Mouse (Mus musculus) neural tube, embryonic 14.5 days (tissue): Measurements from ENCODE around the gene Cckbr. TPM values are rescaled to one million over a fixed set of nuclear protein-coding genes. Genes with fewer than 3 reads are reported as not detected.
"Not testable (repeated sequence)": the region's sequence is repeated elsewhere in the genome, so short reads cannot be mapped to it uniquely, and the experiment has no call there.

ENCODE experiments used
- ATAC-seq: fragments of 200-750 bp; cut with Nextera tagmentation; 2 replicates; pipeline ENCODE4 v1.8.0; 2017; ENCODE audit warnings: low read depth, mild to moderate bottlenecking, moderate TSS enrichment, moderate library complexity
- H3K27ac ChIP-seq: fragments of 300-500 bp; sonication (generic); 2 replicates; pipeline ENCODE4 v1.5.1; 2014; ENCODE audit warnings: low read depth, mild to moderate bottlenecking, control low read depth, low read length, moderate library complexity, mixed read lengths
- H3K27me3 ChIP-seq: fragments of 300-500 bp; sonication (generic); 2 replicates; pipeline ENCODE4 v1.6.1; 2014; ENCODE audit warnings: low read length; ENCODE audit not compliant: control insufficient read depth, insufficient read depth
- H3K36me3 ChIP-seq: fragments of 300-500 bp; sonication (generic); 2 replicates; pipeline ENCODE4 v1.6.1; 2014; ENCODE audit warnings: low read length, mixed read lengths; ENCODE audit not compliant: control insufficient read depth, insufficient read depth
- H3K4me1 ChIP-seq: fragments of 300-500 bp; sonication (generic); 2 replicates; pipeline ENCODE4 v1.6.1; 2014; ENCODE audit warnings: low read length; ENCODE audit not compliant: control insufficient read depth, insufficient read depth
- H3K4me2 ChIP-seq: fragments of 300-500 bp; sonication (generic); 2 replicates; pipeline ENCODE4 v1.6.1; 2014; ENCODE audit warnings: mild to moderate bottlenecking, low read depth, low read length, control low read depth
- H3K4me3 ChIP-seq: fragments of 300-500 bp; sonication (generic); 2 replicates; pipeline ENCODE4 v1.5.1; 2014; ENCODE audit warnings: low read depth, low read length, control low read depth, mixed read lengths
- H3K9ac ChIP-seq: fragments of 300-500 bp; sonication (generic); replicated peaks from 2 replicates; pipeline ENCODE4 v1.6.1; 2014; ENCODE audit warnings: low read depth, mild to moderate bottlenecking, control low read depth, low read length, mixed read lengths
- H3K9me3 ChIP-seq: fragments of 300-500 bp; sonication (generic); 2 replicates; pipeline ENCODE4 v1.6.1; 2016; ENCODE audit warnings: low read length; ENCODE audit not compliant: control insufficient read depth
- WGBS: fragments of 180-500 bp; shearing (Covaris S2); extraction: QIAGEN DNeasy Blood & Tissue Kit; methylation state at CpG from one replicate; pipeline ENCODE4 v1.1.7; 2014; 5-methylcytosine and 5-hydroxymethylcytosine counted together
- polyA plus RNA-seq: library from polyadenylated mRNA; unstranded; fragments of >200 nt; fragmentation: Nextera tagmentation; extraction: Ambion mirVana; gene quantifications from 2 replicates; pipeline ENCODE4 v1.2.1, GENCODE M21; 2014

Cckbr gene
- polyA plus RNA-seq, 1 experiment from 2014 or later = 4.4 TPM

DNA sequence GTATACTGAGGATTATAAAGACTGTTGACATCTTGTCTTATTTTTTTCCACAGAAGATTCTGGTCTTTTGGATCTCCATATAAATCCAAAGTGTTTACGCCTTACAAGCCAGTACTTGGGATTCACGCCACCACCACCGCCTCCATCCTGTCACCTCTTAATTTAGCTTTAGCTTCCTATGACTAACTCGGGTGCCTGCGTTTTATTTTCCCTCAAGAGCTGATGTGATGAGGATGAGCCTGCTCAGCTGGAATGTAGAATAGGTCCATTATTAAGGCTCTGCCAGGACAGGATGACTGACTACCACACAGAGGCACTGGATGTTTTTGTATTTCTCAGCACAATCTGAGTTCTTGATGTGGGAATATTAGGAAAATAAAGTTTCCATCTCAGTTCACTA, 40.0 kb downstream of the Cckbr start:
- not testable (repeated sequence) for H3K36me3 ChIP-seq, H3K27ac ChIP-seq, H3K27me3 ChIP-seq, H3K4me1 ChIP-seq, H3K9ac ChIP-seq, H3K9me3 ChIP-seq, H3K4me2 ChIP-seq, H3K4me3 ChIP-seq, ATAC-seq
- 84% methylated on average over 5 of the region's 5 CpGs for WGBS

DNA sequence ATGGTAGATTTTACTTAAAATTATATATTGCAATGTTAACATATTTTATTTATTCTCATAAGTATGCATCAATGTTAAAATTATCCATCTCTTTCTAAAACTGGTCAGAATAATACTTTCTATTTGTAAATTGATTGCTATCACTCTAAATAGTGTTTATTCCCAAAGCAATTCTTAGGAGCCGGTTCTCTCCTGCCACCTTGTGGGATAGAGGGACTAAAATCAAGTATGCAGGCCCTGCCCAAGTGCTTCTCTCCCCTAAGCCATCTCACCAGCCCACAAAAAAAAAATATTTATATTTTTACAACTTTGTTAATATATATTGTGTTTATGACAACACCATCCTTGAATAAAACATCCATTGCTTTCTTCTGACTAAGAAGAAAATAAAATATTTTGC, 47.1 kb downstream of the Cckbr start:
- Histone ChIP-seq H3K27me3 (no peaks in the 10 kb centered on the region), H3K4me2 (no peak overlapping the region), H3K36me3 (no peaks in the 10 kb centered on the region), H3K27ac (no peak overlapping the region), H3K9ac (no peak overlapping the region), H3K4me3 (no peak overlapping the region), H3K4me1 (no peaks in the 10 kb centered on the region), H3K9me3 (no peaks in the 10 kb centered on the region)
- WGBS = 54% methylated on average over 1 of the region's 1 CpGs
- ATAC-seq = no peak

DNA sequence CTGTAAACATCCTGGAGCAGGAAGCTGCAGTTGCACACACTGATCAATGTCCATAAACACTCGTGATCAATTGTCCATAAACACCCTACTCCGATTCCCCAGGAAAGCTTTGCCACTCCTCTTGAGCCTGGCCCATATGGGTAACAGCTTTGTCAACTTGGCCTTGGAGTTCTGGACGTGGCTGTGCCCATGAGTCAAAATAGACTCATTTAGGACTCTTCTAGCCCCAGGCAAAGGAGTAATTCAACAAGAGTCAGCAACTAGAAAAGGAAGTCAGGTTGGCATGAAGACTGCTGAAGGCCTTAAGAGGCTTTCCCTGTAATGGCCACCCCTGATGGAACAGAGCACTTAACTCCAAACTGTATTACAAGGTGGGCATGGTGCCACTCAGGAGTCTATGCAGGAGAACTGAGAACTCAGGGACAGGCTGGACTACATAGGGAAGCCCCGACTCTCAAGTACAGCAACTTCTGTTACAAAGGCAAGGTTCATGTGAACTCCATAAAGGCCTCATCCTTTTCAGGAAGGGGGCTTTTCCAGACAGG, 49.3 kb downstream of the Cckbr start:
- ATAC-seq = no peak
- Histone ChIP-seq H3K4me3 (no peak overlapping the region), H3K9me3 (no peaks in the 10 kb centered on the region), H3K27me3 (no peaks in the 10 kb centered on the region), H3K36me3 (no peaks in the 10 kb centered on the region), H3K4me1 (no peaks in the 10 kb centered on the region), H3K4me2 (no peak overlapping the region), H3K9ac (no peak overlapping the region), H3K27ac (no peak overlapping the region)
- WGBS = 79% methylated on average over 4 of the region's 4 CpGs

DNA sequence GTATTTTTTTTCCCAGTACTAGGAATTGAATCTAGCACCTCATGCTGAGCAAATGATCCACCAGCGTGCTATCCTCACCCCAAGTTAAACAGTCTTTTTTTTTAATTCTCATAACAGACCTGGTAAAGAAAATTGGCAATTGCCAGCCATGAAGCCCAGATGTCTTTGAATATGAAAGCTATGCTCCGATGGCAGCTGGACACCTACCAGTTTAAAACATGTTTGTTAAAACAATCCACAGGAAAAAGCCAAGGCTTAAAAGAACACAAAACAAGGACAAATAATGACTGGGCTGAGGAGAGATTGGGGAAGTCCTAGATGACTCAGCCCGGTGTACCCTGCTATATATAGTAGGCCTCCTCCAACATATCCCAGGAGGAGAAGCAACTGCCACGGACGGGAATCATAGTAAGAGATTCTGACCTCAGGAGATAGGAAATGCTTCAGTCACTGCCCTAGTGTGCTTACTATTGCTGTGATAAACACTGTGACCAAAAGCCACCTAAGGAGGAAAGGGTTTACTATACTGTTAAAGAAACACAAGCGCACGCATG, 49.9 kb downstream of the Cckbr start:
- Histone ChIP-seq H3K4me2 (no peak overlapping the region), H3K36me3 (no peaks in the 10 kb centered on the region), H3K9ac (no peak overlapping the region), H3K27ac (no peak overlapping the region), H3K27me3 (no peaks in the 10 kb centered on the region), H3K9me3 (no peaks in the 10 kb centered on the region), H3K4me1 (no peaks in the 10 kb centered on the region), H3K4me3 (no peak overlapping the region)
- no peak for ATAC-seq
- 86% methylated on average over 7 of the region's 7 CpGs for WGBS

DNA sequence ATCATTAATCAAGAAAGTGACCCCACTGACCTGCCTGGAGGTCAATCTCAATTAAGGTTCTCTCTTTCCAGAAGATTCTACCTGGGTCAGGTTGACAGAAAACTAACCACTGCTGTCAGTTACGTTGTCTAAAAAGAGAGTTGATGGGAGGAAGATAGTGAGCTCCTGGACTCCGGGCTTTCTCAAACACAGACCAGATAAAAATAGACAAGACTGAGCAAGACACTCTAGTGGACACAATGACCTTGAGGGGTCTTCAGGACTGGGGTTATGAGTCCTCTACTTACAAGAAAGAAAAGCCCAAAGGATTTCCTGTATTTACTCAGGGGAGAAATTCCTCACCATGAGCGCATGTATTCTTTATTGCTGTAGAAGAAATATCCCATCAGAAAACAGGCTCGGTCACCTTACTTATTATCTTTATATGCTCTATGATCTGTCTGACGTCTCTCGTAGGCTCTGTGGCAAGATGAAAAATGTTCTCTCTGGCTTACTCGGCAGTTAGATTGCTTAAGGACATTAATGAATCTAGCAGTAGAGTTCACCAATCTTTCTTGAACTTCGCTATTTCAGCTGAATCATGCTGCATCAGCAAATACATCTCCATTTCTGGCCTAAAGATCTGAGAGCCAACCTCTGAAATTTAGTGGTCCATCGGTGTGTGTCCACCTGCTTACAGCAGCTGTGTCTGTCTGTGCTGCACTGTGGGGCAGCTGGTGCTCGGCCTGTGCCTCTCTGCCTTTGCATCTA, 51.3 kb downstream of the Cckbr start:
- no peak overlapping the region for H3K4me2 ChIP-seq
- H3K27me3 ChIP-seq = no peaks in the 10 kb centered on the region
- 76% methylated on average over 10 of the region's 10 CpGs for WGBS
- H3K27ac ChIP-seq = no peak overlapping the region
- H3K9ac ChIP-seq = no peak overlapping the region
- peaks cover 10% of the 10 kb centered on the region for H3K4me1 ChIP-seq
- H3K9me3 ChIP-seq = no peaks in the 10 kb centered on the region
- H3K36me3 ChIP-seq = no peaks in the 10 kb centered on the region
- no peak for ATAC-seq
- no peak overlapping the region for H3K4me3 ChIP-seq

DNA sequence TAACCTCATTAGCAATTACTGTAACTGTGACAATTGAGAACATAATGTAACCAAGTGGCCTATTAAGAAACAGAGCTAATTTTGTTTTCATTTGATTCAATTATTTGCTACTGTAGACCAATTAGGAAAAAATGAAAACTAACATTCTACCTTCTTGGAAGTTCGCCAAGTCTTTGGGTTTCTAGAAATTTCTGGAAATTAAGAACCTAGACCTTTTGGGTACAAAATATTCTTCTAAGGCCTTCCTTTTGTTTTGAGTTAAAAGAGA, 51.8 kb downstream of the Cckbr start:
- H3K27me3 ChIP-seq = no peaks in the 10 kb centered on the region
- 98% methylated on average over 1 of the region's 1 CpGs for WGBS
- no peak overlapping the region for H3K4me3 ChIP-seq
- peaks cover 10% of the 10 kb centered on the region for H3K4me1 ChIP-seq
- H3K27ac ChIP-seq = no peak overlapping the region
- no peak for ATAC-seq
- no peak overlapping the region for H3K4me2 ChIP-seq
- H3K9me3 ChIP-seq = no peaks in the 10 kb centered on the region
- no peak overlapping the region for H3K9ac ChIP-seq
- no peaks in the 10 kb centered on the region for H3K36me3 ChIP-seq

DNA sequence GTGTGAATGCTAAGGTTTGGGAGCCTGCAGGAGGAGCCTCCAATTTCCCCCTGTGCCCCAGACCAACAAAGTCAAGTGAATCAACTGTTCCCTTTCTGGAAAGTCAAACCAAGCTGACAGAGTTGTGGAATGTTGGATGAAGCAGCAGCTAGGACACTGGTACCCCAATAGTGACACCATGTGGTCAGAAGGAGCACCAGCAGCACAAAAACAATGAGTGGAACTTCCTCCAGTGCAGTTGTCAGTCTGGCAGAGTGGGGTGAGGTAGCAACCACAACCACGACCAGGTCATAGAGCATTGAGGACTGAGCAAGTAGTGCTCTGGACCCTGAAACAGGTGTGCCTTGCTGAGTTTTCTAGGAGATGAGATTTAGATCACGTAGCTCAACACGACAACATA, 52.3 kb downstream of the Cckbr start:
- Histone ChIP-seq H3K9ac (no peak overlapping the region), H3K36me3 (no peaks in the 10 kb centered on the region), H3K4me3 (no peak overlapping the region), H3K4me1 (peaks cover 10% of the 10 kb centered on the region), H3K9me3 (no peaks in the 10 kb centered on the region), H3K27ac (no peak overlapping the region), H3K27me3 (no peaks in the 10 kb centered on the region), H3K4me2 (no peak overlapping the region)
- WGBS = 69% methylated on average over 3 of the region's 3 CpGs
- 0 out of 2 replicates have a peak, but pooled peaks have one; percentile 6 for ATAC-seq

DNA sequence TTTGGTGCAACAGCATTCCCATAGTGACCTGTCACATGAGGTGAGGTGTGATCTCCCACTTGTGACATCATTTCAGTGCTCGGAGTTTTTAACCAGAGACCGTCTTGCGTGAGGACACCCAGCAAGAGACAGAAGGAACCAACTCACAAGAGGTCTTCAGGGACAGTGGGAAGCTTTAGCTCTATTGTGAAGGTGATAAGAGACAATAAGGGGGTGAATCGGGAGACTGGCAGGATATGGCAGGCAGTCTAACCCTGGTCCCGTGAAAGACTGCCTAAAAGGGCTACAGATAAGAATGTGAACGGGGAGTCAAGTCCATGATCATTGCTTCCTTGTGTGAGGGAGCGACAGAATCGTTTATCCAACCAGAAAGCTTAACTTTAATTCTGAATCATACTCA, 52.8 kb downstream of the Cckbr start:
- H3K4me3 ChIP-seq = no peak overlapping the region
- H3K4me1 ChIP-seq = peaks cover 10% of the 10 kb centered on the region
- no peaks in the 10 kb centered on the region for H3K9me3 ChIP-seq
- H3K27me3 ChIP-seq = no peaks in the 10 kb centered on the region
- no peak overlapping the region for H3K27ac ChIP-seq
- no peak for ATAC-seq
- no peak overlapping the region for H3K9ac ChIP-seq
- H3K4me2 ChIP-seq = no peak overlapping the region
- WGBS = 85% methylated on average over 8 of the region's 8 CpGs
- no peaks in the 10 kb centered on the region for H3K36me3 ChIP-seq

DNA sequence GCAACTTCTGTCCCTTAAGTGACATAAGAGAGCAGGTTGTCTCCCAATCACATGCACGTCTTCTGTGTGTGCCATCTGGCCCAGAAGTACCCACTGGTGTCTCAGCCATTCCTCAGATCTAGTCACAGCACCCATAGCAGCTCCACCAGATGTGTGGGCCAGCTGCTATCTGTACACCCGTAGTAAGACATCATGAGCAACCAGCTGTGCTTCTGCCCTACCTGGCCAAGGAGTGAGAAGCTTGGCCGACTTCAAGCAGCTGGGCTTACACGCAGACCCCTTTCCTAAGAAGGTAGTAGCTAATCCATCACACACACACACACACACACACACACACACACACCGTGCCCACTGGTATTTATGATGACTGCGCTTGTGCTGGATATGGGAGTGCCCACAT, 53.7 kb downstream of the Cckbr start:
- Histone ChIP-seq H3K4me2 (no peak overlapping the region), H3K27me3 (no peaks in the 10 kb centered on the region), H3K4me3 (no peak overlapping the region), H3K9me3 (no peaks in the 10 kb centered on the region), H3K36me3 (no peaks in the 10 kb centered on the region), H3K4me1 (peaks cover 10% of the 10 kb centered on the region), H3K27ac (no peak overlapping the region), H3K9ac (no peak overlapping the region)
- no peak for ATAC-seq
- 91% methylated on average over 6 of the region's 6 CpGs for WGBS
